Mouse (Mus musculus) lung, adult 2 months (tissue): Measurements from ENCODE around the gene Klf6.

Experiments
- CTCF ChIP-seq: fragments of 200-500 bp; IDR thresholded peaks from 2 replicates; pipeline ENCODE4 v1.5.1; 2011; ENCODE audit warnings: mild to moderate bottlenecking, low read length, control low read depth; ENCODE audit not compliant: insufficient read depth
- POLR2A ChIP-seq: fragments of 200-500 bp; IDR thresholded peaks from 2 replicates; pipeline ENCODE4 v1.6.1; 2011; ENCODE audit warnings: low read depth, mild to moderate bottlenecking, control low read depth, low read length, borderline replicate concordance; ENCODE audit errors: extremely low read depth

GRCm38 (mm10) chr13:5837174-5837777 lies 24.0 kb upstream of the Klf6 start:
- TF ChIP-seq CTCF: no peak
- TF ChIP-seq POLR2A: no peak
